Mouse (Mus musculus): Measurements from ENCODE around the gene Idh3a. TPM values are rescaled to one million over a fixed set of nuclear protein-coding genes. Genes with fewer than 3 reads are reported as not detected.

The Idh3a gene
- 99.6 and 108 TPM in 2 replicates for polyA plus RNA-seq (2014; fragmentation: Nextera tagmentation; extraction: Ambion mirVana)

- under 1% methylated on average over 65 of the region's 73 CpGs for WGBS
- H3K36me3 ChIP-seq (ENCODE audit: control insufficient read depth, insufficient read depth, low read length), result no peaks in the 10 kb centered on the region; the same call in 1 of the 2 replicates
- peak; percentile 99 for ATAC-seq (ENCODE audit: insufficient number of reproducible peaks, insufficient read depth, low FRiP score, low read depth)
- peak within 1 kb of the TSS; percentile 87 for H3K4me3 ChIP-seq (ENCODE audit: low read depth, low read length)
- peaks cover 8% of the 10 kb centered on the region; the same call in 1 of the 2 replicates for H3K4me1 ChIP-seq (ENCODE audit: control insufficient read depth, insufficient read depth, low read length)
- H3K27me3 ChIP-seq (ENCODE audit: control insufficient read depth, insufficient read depth, low read length), result no peaks in the 10 kb centered on the region
- peak within 1 kb of the TSS; percentile 79 for H3K9ac ChIP-seq (replicated peaks; ENCODE audit: low read depth, low read length)
- peak within 1 kb of the TSS; percentile 95 for H3K4me2 ChIP-seq (replicated peaks; ENCODE audit: low read depth, low read length)
- H3K27ac ChIP-seq (ENCODE audit: low read length), result no peak within 1 kb of the TSS
- no peaks in the 10 kb centered on the region for H3K9me3 ChIP-seq (ENCODE audit: control insufficient read depth, low read depth, low read length)
Observed at GRCm38 (mm10) chr9:54586199-54587061, at the start of gene Idh3a. Gene Idh3a, plus strand, starts transcription at chr9:54586334.

- WGBS, result 35% methylated on average over 4 of the region's 4 CpGs
- Histone ChIP-seq H3K36me3 (ENCODE audit: control insufficient read depth, insufficient read depth, low read length) (no peaks in the 10 kb centered on the region), H3K27ac (ENCODE audit: low read length) (no peak overlapping the region), H3K4me3 (ENCODE audit: low read depth, low read length) (no peak overlapping the region), H3K27me3 (ENCODE audit: control insufficient read depth, insufficient read depth, low read length) (no peaks in the 10 kb centered on the region), H3K4me1 (ENCODE audit: control insufficient read depth, insufficient read depth, low read length) (no peaks in the 10 kb centered on the region), H3K9ac (replicated peaks; ENCODE audit: low read depth, low read length) (no peak overlapping the region), H3K9me3 (ENCODE audit: control insufficient read depth, low read depth, low read length) (no peaks in the 10 kb centered on the region), H3K4me2 (replicated peaks; ENCODE audit: low read depth, low read length) (no peak overlapping the region)
- ATAC-seq (ENCODE audit: insufficient number of reproducible peaks, insufficient read depth, low FRiP score, low read depth), result no peak
Observed at GRCm38 (mm10) chr9:54537030-54537429, 49.1 kb upstream of the Idh3a start.

GRCm38 (mm10) chr9:54537480-54537879 lies 48.7 kb upstream of the Idh3a start:
- Histone ChIP-seq H3K9ac (replicated peaks; ENCODE audit: low read depth, low read length) (no peak overlapping the region), H3K4me2 (replicated peaks; ENCODE audit: low read depth, low read length) (no peak overlapping the region), H3K36me3 (ENCODE audit: control insufficient read depth, insufficient read depth, low read length) (no peaks in the 10 kb centered on the region), H3K4me1 (ENCODE audit: control insufficient read depth, insufficient read depth, low read length) (no peaks in the 10 kb centered on the region), H3K4me3 (ENCODE audit: low read depth, low read length) (no peak overlapping the region), H3K27ac (ENCODE audit: low read length) (no peak overlapping the region), H3K27me3 (ENCODE audit: control insufficient read depth, insufficient read depth, low read length) (no peaks in the 10 kb centered on the region), H3K9me3 (ENCODE audit: control insufficient read depth, low read depth, low read length) (no peaks in the 10 kb centered on the region)
- ATAC-seq (ENCODE audit: insufficient number of reproducible peaks, insufficient read depth, low FRiP score, low read depth), result no peak
- WGBS, result 73% methylated on average over 3 of the region's 3 CpGs

GRCm38 (mm10) chr9:54538244-54538643 lies 47.9 kb upstream of the Idh3a start:
- whole genome bisulfite sequencing, result 92% methylated on average over 3 of the region's 3 CpGs
- Histone ChIP-seq H3K4me2 (replicated peaks; ENCODE audit: low read depth, low read length) (no peak overlapping the region), H3K27ac (ENCODE audit: low read length) (no peak overlapping the region), H3K4me3 (ENCODE audit: low read depth, low read length) (no peak overlapping the region), H3K9me3 (ENCODE audit: control insufficient read depth, low read depth, low read length) (no peaks in the 10 kb centered on the region), H3K27me3 (ENCODE audit: control insufficient read depth, insufficient read depth, low read length) (no peaks in the 10 kb centered on the region), H3K9ac (replicated peaks; ENCODE audit: low read depth, low read length) (no peak overlapping the region), H3K36me3 (ENCODE audit: control insufficient read depth, insufficient read depth, low read length) (no peaks in the 10 kb centered on the region), H3K4me1 (ENCODE audit: control insufficient read depth, insufficient read depth, low read length) (no peaks in the 10 kb centered on the region)
- no peak for ATAC-seq (ENCODE audit: insufficient number of reproducible peaks, insufficient read depth, low FRiP score, low read depth)

- ATAC-seq (ENCODE audit: insufficient number of reproducible peaks, insufficient read depth, low FRiP score, low read depth), result no peak
- no peak within 1 kb of the TSS for H3K27ac ChIP-seq (ENCODE audit: low read length)
- H3K9ac ChIP-seq (replicated peaks; ENCODE audit: low read depth, low read length), result no peak within 1 kb of the TSS
- 92% methylated on average over 14 of the region's 14 CpGs for WGBS
- H3K27me3 ChIP-seq (ENCODE audit: control insufficient read depth, insufficient read depth, low read length), result no peaks in the 10 kb centered on the region
- no peaks in the 10 kb centered on the region for H3K9me3 ChIP-seq (ENCODE audit: control insufficient read depth, low read depth, low read length)
- H3K36me3 ChIP-seq (ENCODE audit: control insufficient read depth, insufficient read depth, low read length), result no peaks in the 10 kb centered on the region
- no peaks in the 10 kb centered on the region for H3K4me1 ChIP-seq (ENCODE audit: control insufficient read depth, insufficient read depth, low read length)
- no peak within 1 kb of the TSS for H3K4me2 ChIP-seq (replicated peaks; ENCODE audit: low read depth, low read length)
- H3K4me3 ChIP-seq (ENCODE audit: low read depth, low read length), result no peak within 1 kb of the TSS
Observed at GRCm38 (mm10) chr9:54538684-54539083, 47.5 kb upstream of the Idh3a start, which contains the start of gene Sh2d7. Gene Sh2d7, plus strand, starts transcription at chr9:54538984.

GRCm38 (mm10) chr9:54540801-54541200 lies 45.3 kb upstream of the Idh3a start:
- Histone ChIP-seq H3K4me3 (ENCODE audit: low read depth, low read length) (no peak overlapping the region), H3K9ac (replicated peaks; ENCODE audit: low read depth, low read length) (no peak overlapping the region), H3K27me3 (ENCODE audit: control insufficient read depth, insufficient read depth, low read length) (no peaks in the 10 kb centered on the region), H3K36me3 (ENCODE audit: control insufficient read depth, insufficient read depth, low read length) (no peaks in the 10 kb centered on the region), H3K4me2 (replicated peaks; ENCODE audit: low read depth, low read length) (no peak overlapping the region), H3K4me1 (ENCODE audit: control insufficient read depth, insufficient read depth, low read length) (no peaks in the 10 kb centered on the region), H3K27ac (ENCODE audit: low read length) (no peak overlapping the region), H3K9me3 (ENCODE audit: control insufficient read depth, low read depth, low read length) (no peaks in the 10 kb centered on the region)
- ATAC-seq (ENCODE audit: insufficient number of reproducible peaks, insufficient read depth, low FRiP score, low read depth), result no peak
- WGBS, result 76% methylated on average over 5 of the region's 5 CpGs

- Histone ChIP-seq H3K4me2 (replicated peaks; ENCODE audit: low read depth, low read length) (no peak overlapping the region), H3K9ac (replicated peaks; ENCODE audit: low read depth, low read length) (no peak overlapping the region), H3K4me1 (ENCODE audit: control insufficient read depth, insufficient read depth, low read length) (no peaks in the 10 kb centered on the region), H3K9me3 (ENCODE audit: control insufficient read depth, low read depth, low read length) (no peaks in the 10 kb centered on the region), H3K27me3 (ENCODE audit: control insufficient read depth, insufficient read depth, low read length) (no peaks in the 10 kb centered on the region), H3K27ac (ENCODE audit: low read length) (no peak overlapping the region), H3K36me3 (ENCODE audit: control insufficient read depth, insufficient read depth, low read length) (no peaks in the 10 kb centered on the region), H3K4me3 (ENCODE audit: low read depth, low read length) (no peak overlapping the region)
- 82% methylated on average over 9 of the region's 9 CpGs for WGBS
- no peak for ATAC-seq (ENCODE audit: insufficient number of reproducible peaks, insufficient read depth, low FRiP score, low read depth)
Observed at GRCm38 (mm10) chr9:54544212-54544953, 41.8 kb upstream of the Idh3a start.

- H3K36me3 ChIP-seq (ENCODE audit: control insufficient read depth, insufficient read depth, low read length), result no peaks in the 10 kb centered on the region
- no peak for ATAC-seq (ENCODE audit: insufficient number of reproducible peaks, insufficient read depth, low FRiP score, low read depth)
- 84% methylated on average over 4 of the region's 4 CpGs for WGBS
- no peaks in the 10 kb centered on the region for H3K27me3 ChIP-seq (ENCODE audit: control insufficient read depth, insufficient read depth, low read length)
- H3K27ac ChIP-seq (ENCODE audit: low read length), result no peak overlapping the region
- H3K4me3 ChIP-seq (ENCODE audit: low read depth, low read length), result no peak overlapping the region
- H3K9me3 ChIP-seq (ENCODE audit: control insufficient read depth, low read depth, low read length), result no peaks in the 10 kb centered on the region
- H3K4me1 ChIP-seq (ENCODE audit: control insufficient read depth, insufficient read depth, low read length), result no peaks in the 10 kb centered on the region
- no peak overlapping the region for H3K4me2 ChIP-seq (replicated peaks; ENCODE audit: low read depth, low read length)
- no peak overlapping the region for H3K9ac ChIP-seq (replicated peaks; ENCODE audit: low read depth, low read length)
Observed at GRCm38 (mm10) chr9:54544954-54545315, 41.2 kb upstream of the Idh3a start.

Data from stomach, embryonic 14.5 days (tissue).